Mouse (Mus musculus): Measurements from ENCODE around the gene 1700025G04Rik. TPM values are rescaled to one million over a fixed set of nuclear protein-coding genes. Genes with fewer than 3 reads are reported as not detected.

Gene 1700025G04Rik
- polyA plus RNA-seq, 1 experiment from 2014 or later = 20.6 TPM

GRCm38 (mm10) chr1:151997591-151997990 is 92.3 kb downstream of the 1700025G04Rik start:
- Histone ChIP-seq H3K9ac (ENCODE audit: low read length) (no peak overlapping the region), H3K27me3 (ENCODE audit: control insufficient read depth, insufficient read depth, low read length) (no peaks in the 10 kb centered on the region), H3K9me3 (ENCODE audit: control insufficient read depth, low read length) (no peaks in the 10 kb centered on the region), H3K4me2 (replicated peaks; ENCODE audit: low read depth) (no peak overlapping the region), H3K36me3 (ENCODE audit: control insufficient read depth, insufficient read depth, low read length) (no peaks in the 10 kb centered on the region), H3K4me1 (replicated peaks; ENCODE audit: control insufficient read depth, insufficient read depth) (no peaks in the 10 kb centered on the region), H3K27ac (replicated peaks) (no peak overlapping the region), H3K4me3 (ENCODE audit: low read depth, low read length) (no peak overlapping the region)
- 73% methylated on average over 7 of the region's 7 CpGs for whole genome bisulfite sequencing
- TF ChIP-seq EP300 (optimal IDR thresholded peaks at IDR 0.05) (no peak), CTCF (IDR thresholded peaks at IDR 0.05; ENCODE audit: low read depth) (no peak)
- DNase-seq (ENCODE audit: low spot score) = no peak
- ATAC-seq (ENCODE audit: low FRiP score, low TSS enrichment) = no peak

- Histone ChIP-seq H3K27me3 (ENCODE audit: control insufficient read depth, insufficient read depth, low read length) (no peaks in the 10 kb centered on the region), H3K4me3 (ENCODE audit: low read depth, low read length) (no peak overlapping the region), H3K4me1 (replicated peaks; ENCODE audit: control insufficient read depth, insufficient read depth) (no peaks in the 10 kb centered on the region), H3K27ac (replicated peaks) (no peak overlapping the region), H3K9me3 (ENCODE audit: control insufficient read depth, low read length) (no peaks in the 10 kb centered on the region), H3K9ac (ENCODE audit: low read length) (no peak overlapping the region), H3K4me2 (replicated peaks; ENCODE audit: low read depth) (no peak overlapping the region), H3K36me3 (ENCODE audit: control insufficient read depth, insufficient read depth, low read length) (no peaks in the 10 kb centered on the region)
- WGBS = 49% methylated on average over 10 of the region's 10 CpGs
- no peak for TF ChIP-seq EP300 (optimal IDR thresholded peaks at IDR 0.05)
- TF ChIP-seq CTCF (IDR thresholded peaks at IDR 0.05; ENCODE audit: low read depth) = no peak
- ATAC-seq (ENCODE audit: low FRiP score, low TSS enrichment) (no peak), DNase-seq (ENCODE audit: low spot score) (no peak)
Observed at GRCm38 (mm10) chr1:151995948-151996697, 93.8 kb downstream of the 1700025G04Rik start.

DNA sequence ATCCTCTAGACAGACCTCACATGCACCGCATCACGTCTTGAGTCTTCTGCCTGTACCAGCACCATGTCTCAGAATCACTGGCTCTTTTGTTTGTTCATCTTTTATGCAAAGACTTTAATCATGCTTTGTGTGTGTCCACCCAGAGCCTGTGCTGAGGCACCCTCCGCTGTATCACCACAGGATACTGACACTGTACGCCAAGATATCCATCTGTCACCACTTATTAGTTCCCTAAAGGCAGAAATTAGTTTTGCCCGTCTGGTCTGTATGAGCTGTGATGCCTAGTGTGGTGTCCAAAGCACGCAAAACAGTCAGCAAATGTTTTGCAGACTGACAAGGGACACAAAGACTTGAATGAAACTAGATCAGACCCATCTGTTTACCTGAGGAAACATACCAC is 95.7 kb downstream of the 1700025G04Rik start:
- Histone ChIP-seq H3K9ac (ENCODE audit: low read length) (no peak overlapping the region), H3K4me2 (replicated peaks; ENCODE audit: low read depth) (no peak overlapping the region), H3K4me1 (replicated peaks; ENCODE audit: control insufficient read depth, insufficient read depth) (no peaks in the 10 kb centered on the region), H3K27me3 (ENCODE audit: control insufficient read depth, insufficient read depth, low read length) (no peaks in the 10 kb centered on the region), H3K4me3 (ENCODE audit: low read depth, low read length) (no peak overlapping the region), H3K9me3 (ENCODE audit: control insufficient read depth, low read length) (no peaks in the 10 kb centered on the region), H3K36me3 (ENCODE audit: control insufficient read depth, insufficient read depth, low read length) (no peaks in the 10 kb centered on the region), H3K27ac (replicated peaks) (no peak overlapping the region)
- 90% methylated on average over 6 of the region's 6 CpGs for WGBS
- DNase-seq (ENCODE audit: low spot score) (no peak), ATAC-seq (ENCODE audit: low FRiP score, low TSS enrichment) (no peak)
- TF ChIP-seq EP300 (optimal IDR thresholded peaks at IDR 0.05) (no peak), CTCF (IDR thresholded peaks at IDR 0.05; ENCODE audit: low read depth) (no peak)

GRCm38 (mm10) chr1:151991505-151991904 is 98.4 kb downstream of the 1700025G04Rik start:
- WGBS = 96% methylated on average over 4 of the region's 4 CpGs
- H3K4me3 ChIP-seq (ENCODE audit: low read depth, low read length) = no peak overlapping the region
- TF ChIP-seq CTCF (IDR thresholded peaks at IDR 0.05; ENCODE audit: low read depth) (peak; percentile 31; the same call in 1 of the 2 replicates), EP300 (optimal IDR thresholded peaks at IDR 0.05) (no peak)
- H3K4me2 ChIP-seq (replicated peaks; ENCODE audit: low read depth) = no peak overlapping the region
- H3K36me3 ChIP-seq (ENCODE audit: control insufficient read depth, insufficient read depth, low read length) = no peaks in the 10 kb centered on the region
- no peak overlapping the region for H3K9ac ChIP-seq (ENCODE audit: low read length)
- DNase-seq (ENCODE audit: low spot score) (no peak), ATAC-seq (ENCODE audit: low FRiP score, low TSS enrichment) (no peak)
- no peaks in the 10 kb centered on the region for H3K9me3 ChIP-seq (ENCODE audit: control insufficient read depth, low read length)
- H3K27ac ChIP-seq (replicated peaks) = no peak overlapping the region
- no peaks in the 10 kb centered on the region for H3K4me1 ChIP-seq (replicated peaks; ENCODE audit: control insufficient read depth, insufficient read depth)
- no peaks in the 10 kb centered on the region for H3K27me3 ChIP-seq (ENCODE audit: control insufficient read depth, insufficient read depth, low read length)

- TF ChIP-seq EP300 (optimal IDR thresholded peaks at IDR 0.05) = no peak
- no peak for TF ChIP-seq CTCF (IDR thresholded peaks at IDR 0.05; ENCODE audit: low read depth)
- H3K27ac ChIP-seq (replicated peaks) = no peak overlapping the region
- ATAC-seq (ENCODE audit: low FRiP score, low TSS enrichment) = no peak
Observed at GRCm38 (mm10) chr1:151990615-151991014, 99.3 kb downstream of the 1700025G04Rik start.

GRCm38 (mm10) chr1:151988713-151989112 is 101.2 kb downstream of the 1700025G04Rik start:
- H3K27ac ChIP-seq (replicated peaks) = no peak overlapping the region
- no peak overlapping the region for H3K4me2 ChIP-seq (replicated peaks; ENCODE audit: low read depth)
- no peaks in the 10 kb centered on the region; the same call in 1 of the 2 replicates for H3K4me1 ChIP-seq (replicated peaks; ENCODE audit: control insufficient read depth, insufficient read depth)
- no peak for DNase-seq (ENCODE audit: low spot score)
- H3K4me3 ChIP-seq (ENCODE audit: low read depth, low read length) = no peak overlapping the region
- H3K9me3 ChIP-seq (ENCODE audit: control insufficient read depth, low read length) = no peaks in the 10 kb centered on the region
- H3K27me3 ChIP-seq (ENCODE audit: control insufficient read depth, insufficient read depth, low read length) = no peaks in the 10 kb centered on the region
- no peak for ATAC-seq (ENCODE audit: low FRiP score, low TSS enrichment)
- H3K36me3 ChIP-seq (ENCODE audit: control insufficient read depth, insufficient read depth, low read length) = no peaks in the 10 kb centered on the region
- 77% methylated on average over 7 of the region's 7 CpGs for WGBS
- no peak overlapping the region for H3K9ac ChIP-seq (ENCODE audit: low read length)
- no peak for TF ChIP-seq EP300 (optimal IDR thresholded peaks at IDR 0.05)
- no peak for TF ChIP-seq CTCF (IDR thresholded peaks at IDR 0.05; ENCODE audit: low read depth)

More at GRCm38 (mm10) chr1:151990615-151991014, 99.3 kb downstream of the 1700025G04Rik start:
- DNase-seq (ENCODE audit: low spot score) = no peak
- Histone ChIP-seq H3K4me1 (replicated peaks; ENCODE audit: control insufficient read depth, insufficient read depth) (no peaks in the 10 kb centered on the region; the same call in 1 of the 2 replicates), H3K27me3 (ENCODE audit: control insufficient read depth, insufficient read depth, low read length) (no peaks in the 10 kb centered on the region), H3K36me3 (ENCODE audit: control insufficient read depth, insufficient read depth, low read length) (no peaks in the 10 kb centered on the region), H3K4me2 (replicated peaks; ENCODE audit: low read depth) (no peak overlapping the region), H3K9ac (ENCODE audit: low read length) (no peak overlapping the region), H3K9me3 (ENCODE audit: control insufficient read depth, low read length) (no peaks in the 10 kb centered on the region), H3K4me3 (ENCODE audit: low read depth, low read length) (no peak overlapping the region)
- 54% methylated on average over 4 of the region's 4 CpGs for WGBS
